Mouse (Mus musculus) left cerebral cortex, adult 9 months (tissue): ENCODE results near the gene Naglu.

ENCODE experiments used
- DNase-seq, 2 experiments: peaks; one replicate each; pipeline ENCODE4 v3.0.0; 2022; ENCODE audit warnings: low spot score in 2 of 2

Gene Naglu

DNA sequence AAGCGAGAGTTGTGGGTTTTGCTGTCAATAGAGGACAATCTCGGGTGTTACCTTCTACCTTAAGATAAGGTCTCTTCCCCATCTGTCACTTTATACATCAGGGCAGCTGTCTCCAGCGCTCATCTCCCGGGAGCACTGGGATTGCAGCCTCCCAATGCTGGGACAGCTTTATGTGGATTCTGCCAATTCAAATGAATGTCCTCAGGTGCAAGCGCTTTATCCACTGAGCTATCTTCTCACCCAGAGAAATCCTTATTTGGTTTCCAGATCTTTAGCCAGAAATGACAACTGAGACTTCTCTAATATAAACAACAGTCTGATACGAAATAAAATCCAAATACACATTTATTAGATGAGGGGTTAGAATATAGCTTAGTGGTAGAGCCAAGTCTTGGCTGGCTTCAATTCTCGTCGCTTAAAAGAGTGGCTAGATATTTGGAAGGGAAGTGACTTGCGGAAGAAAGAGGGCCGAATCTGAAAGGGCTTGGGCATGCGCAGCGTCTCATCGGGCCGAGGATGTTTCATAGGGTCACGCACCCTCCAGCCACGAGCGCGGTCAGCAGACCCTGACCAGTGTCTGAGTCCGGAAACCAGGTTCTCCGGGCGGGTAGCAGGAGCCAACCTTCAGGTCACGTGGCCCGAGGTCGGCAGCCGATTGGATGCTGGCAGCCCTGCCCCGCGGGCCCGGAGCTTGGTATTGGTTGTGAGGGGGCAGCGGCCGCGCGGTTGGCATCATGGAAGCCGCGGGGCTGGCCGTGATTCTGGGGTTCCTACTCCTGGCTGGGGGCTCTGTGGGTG is at the start of gene Naglu:
Gene Naglu (plus strand): TSS at position 622 of the 798 bp plus-strand sequence.
- DNase-seq = peak; percentile 84 to 95

- DNase-seq = no peak
Measured at GRCm38 (mm10) chr11:101023371-101023770, 46.4 kb upstream of the Naglu start.

DNA sequence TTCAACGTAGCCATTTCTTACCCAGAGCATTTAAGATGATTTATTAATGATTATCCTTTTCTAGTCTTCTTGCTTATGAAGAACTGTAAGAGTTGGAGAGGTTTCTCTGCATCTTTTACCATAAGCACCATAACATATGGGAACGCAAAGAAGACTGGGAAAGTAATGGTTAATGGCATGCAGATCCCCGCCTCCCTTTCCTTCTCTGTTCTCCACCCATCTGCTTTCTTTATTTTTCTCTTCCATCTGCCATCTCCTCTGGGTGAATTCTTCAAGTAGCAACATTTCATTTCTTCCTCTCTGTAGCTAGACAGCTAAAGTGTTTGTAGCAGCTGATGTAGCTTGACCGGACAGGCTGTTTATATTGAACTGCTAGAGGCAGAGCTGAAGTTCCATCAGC is 45.8 kb upstream of the Naglu start:
- no peak for DNase-seq

- DNase-seq = no peak
Measured at GRCm38 (mm10) chr11:101027121-101027520, 42.7 kb upstream of the Naglu start.

GRCm38 (mm10) chr11:101029320-101029719 is 40.5 kb upstream of the Naglu start:
- no peak for DNase-seq

DNA sequence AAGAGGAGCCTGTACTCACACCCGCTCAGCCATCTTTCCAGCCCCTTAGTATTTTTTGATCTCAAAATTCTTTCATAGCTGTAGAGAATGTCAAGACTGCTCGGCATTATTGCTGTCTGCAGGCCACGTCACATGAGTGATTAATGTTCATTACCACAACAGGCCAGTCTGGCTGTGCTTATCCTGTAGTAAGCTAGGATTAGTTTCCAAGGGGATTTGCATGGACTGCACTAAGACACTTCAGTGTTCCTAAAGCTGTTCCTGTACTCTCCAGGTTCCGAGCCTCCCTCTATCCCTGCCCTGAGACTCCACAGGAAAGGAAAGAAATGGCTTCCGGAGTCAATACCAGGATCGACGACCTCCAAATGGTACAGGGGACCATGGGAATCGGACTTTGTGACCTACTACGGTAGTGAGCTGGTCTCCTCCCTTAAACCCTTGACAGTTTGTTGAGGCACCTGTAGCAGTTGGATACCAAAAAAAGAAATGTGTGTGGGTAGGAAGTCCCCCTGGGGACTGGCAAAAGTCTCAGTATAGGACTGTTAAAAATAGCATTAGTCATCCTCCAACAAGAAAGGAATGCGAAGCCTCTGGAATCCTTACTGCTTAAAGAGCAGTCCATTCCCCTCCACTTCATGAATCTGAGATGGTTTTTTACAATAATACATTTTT is 39.5 kb upstream of the Naglu start:
- DNase-seq = no peak

- DNase-seq = no peak
Measured at GRCm38 (mm10) chr11:101030808-101031156, 39.0 kb upstream of the Naglu start.

DNA sequence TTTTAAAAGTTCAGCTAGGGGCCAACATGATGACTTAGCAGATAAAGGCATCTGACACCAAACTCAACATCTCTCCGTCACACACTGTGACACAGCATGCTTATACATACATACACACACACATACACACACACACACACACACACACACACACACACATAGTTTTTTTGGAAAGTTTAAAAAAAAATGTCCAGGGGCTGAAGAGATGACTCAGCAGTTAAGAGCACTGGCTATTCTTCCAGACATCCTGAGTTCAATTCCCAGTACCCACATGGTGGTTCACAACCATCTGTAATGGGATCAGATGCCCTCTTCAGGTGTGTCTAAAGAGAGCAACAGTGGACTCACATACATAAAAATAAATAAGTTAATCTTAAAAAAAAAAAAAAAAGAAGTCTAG is 38.3 kb upstream of the Naglu start:
- no peak for DNase-seq

- DNase-seq = no peak
Measured at GRCm38 (mm10) chr11:101033856-101034500, 35.8 kb upstream of the Naglu start.

DNA sequence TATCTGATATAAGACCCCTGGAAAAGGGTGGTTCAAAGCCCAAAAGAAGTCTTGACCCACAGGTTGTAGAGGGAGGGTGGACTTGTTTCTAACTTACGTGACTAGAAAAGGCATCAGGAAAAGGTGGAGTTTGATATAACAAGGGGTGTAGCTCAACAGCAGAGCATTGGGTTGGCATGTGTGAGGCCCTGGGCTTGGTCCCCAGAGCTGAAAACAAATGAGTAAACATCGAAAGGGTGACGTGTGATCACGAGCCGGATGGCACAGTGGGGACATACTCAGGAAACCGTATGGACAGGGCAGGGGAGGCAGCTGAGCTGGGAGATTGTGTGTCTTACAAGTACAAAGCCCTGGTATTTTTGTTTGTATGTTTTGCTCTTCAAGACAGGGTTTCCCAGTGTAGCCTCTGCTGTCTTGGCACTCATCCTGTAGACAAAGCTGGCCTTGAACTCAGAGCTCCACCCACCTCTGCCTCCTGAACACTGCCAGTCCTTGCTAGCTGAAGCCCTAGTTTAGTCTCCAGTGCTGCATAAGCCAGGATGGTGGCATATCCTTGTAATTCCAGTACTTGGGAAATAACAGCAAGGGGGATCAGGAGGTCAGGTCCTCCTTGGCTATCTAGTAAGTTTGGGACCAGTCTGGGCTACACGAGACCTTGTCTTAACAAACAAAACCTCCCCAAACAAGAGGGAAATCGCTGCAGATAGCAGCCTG is 35.0 kb upstream of the Naglu start:
- no peak for DNase-seq

DNA sequence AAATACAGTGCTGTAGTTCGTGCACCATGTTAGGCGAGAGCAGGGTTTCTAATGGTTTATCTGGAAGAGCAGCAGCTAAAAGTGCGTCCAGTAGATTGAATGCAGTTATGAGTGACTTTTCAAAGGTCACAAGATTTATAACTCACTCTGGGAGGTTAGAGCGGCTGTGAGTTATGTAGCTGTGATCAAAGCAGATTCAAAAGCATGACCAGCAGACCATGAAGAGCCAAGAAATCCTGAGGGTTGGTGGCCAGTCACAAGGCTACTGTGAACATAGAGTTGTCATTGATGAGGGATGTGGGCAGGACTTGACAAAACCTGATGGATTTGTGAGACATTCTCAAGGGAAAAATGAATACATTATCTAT is 34.5 kb upstream of the Naglu start:
- no peak for DNase-seq

DNA sequence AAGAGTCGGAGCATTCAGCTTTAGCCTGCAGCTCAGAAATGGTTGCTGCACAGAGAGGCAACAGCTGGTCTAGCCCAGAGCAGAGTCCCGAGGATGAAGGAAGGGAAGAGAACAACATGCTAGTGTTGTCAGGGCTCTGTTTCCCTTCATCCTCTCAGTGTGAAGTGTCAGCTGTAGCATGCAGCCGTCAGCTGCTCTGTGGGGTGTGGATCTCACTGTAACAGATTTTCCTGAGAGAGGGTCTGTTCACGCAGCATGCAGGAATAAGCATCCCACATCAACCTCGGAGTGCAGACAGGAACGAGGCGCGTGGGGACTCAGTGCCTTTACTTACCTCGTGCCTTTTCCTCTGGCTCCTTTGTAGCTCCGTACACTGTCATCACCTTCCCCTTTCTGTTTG is 32.0 kb upstream of the Naglu start:
- no peak for DNase-seq

GRCm38 (mm10) chr11:101045826-101046225 is 24.0 kb upstream of the Naglu start:
- no peak for DNase-seq

GRCm38 (mm10) chr11:101046440-101046839 is 23.4 kb upstream of the Naglu start:
- no peak for DNase-seq

DNA sequence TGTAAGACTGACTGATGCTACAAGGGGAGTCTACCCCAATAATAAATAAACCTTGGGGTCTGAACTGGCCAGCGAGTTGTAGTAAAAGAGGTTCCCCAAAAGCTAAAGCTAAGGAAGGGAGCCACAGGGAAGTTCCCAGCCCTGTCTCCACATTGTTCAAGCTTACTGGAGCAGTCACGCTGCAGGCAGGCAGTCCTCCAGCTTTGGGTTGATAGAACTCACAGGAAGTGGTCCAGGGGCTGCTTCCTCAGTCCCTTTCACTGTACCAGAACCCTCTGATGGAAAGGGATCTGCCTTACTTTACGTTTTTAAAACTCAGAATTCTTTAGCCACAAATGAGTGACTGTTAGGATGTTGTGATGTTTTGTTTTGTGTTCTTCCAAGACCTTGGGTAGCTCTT is 22.3 kb upstream of the Naglu start:
- DNase-seq = no peak

DNA sequence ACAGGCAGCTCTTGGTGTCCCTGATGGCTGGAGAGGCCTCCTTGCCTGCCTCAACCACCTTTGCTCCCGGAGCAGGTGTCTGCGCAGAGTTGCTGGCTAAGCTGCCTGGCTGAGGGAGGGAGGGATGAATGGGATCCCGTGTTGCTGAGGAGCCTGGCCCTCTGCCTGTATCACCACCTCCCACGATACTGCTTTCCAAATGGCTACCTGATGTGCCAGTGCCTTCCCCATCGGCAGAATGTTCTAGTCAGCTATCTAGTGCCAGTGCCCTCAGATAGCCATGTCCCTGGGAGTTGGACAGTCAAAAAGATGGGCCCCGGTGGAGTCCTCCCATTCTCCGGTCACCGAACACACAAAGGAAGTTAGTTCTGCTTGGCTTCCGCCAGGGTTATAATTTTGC is 19.5 kb upstream of the Naglu start:
- peak in 1 of 2 experiments; percentile 60 for DNase-seq

DNA sequence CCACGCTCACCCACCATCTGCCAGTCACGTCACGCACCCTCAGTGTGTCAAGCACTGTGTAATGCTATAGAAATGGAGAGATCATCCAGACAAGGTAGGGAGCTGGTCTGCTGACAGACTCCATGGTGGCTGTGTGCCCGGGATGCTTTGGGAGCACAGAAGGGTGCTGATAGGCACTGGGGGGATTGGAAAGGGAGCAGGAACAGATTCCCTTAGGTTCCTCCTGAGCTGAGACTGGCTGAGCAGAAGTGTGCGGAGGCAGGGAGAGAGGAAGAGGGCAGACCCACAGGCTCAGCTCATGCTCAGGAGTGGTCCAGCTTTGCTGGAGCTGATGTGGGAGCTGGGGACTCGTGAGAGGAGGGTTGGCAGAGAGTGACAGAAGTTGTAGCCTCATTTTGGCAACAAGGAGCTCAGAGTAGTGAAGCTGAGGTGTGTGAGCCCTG is 18.7 kb upstream of the Naglu start:
- peak in 1 of 2 experiments; percentile 39 for DNase-seq

DNA sequence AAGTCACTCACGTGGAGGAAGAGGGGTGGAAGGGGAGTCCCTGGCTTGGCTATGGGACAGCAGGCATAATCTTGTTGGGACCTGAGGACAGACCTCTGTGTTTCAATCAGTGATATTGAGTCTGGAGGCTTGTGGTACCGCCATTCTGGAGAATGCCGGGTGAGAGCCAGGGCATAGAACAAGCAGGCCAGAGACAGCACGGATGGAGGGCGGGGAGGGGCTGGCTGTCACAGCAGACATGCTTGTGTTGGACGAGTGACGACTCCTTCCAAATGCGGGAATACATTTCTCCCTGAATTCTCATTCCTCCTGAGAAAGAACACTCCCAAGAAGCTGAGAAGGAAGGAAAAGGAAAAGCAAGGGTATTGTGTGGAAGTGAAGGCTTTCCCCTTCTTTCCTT is 18.2 kb upstream of the Naglu start:
- no peak for DNase-seq

GRCm38 (mm10) chr11:101052751-101053473 is 16.9 kb upstream of the Naglu start:
- DNase-seq = no peak

GRCm38 (mm10) chr11:101053974-101054373 is 15.8 kb upstream of the Naglu start:
- no peak for DNase-seq

GRCm38 (mm10) chr11:101055418-101055817 is 14.4 kb upstream of the Naglu start:
- no peak for DNase-seq

DNA sequence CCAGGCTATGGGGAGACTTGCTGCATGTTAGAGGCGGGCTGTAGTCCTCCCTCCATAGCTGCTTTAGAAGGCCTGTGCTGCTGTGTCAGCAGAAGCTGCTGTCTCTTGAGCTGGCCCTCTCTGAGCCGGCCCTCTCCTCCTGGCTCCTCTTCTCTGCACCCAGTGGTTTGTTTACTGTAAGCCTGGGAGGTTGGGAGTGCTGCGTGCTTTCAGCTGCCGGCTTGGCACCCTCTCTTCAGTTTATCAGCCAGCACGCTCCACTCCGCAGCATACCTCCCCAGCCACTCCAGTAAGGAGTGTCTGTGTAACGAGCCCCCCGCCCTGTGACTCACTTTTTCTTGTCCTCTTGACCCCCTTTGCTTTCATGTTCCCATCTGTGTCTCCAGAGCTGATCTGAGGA is 12.9 kb upstream of the Naglu start:
- no peak for DNase-seq
